Mouse (Mus musculus): ENCODE results near the gene Oip5. TPM values are rescaled to one million over a fixed set of nuclear protein-coding genes. Genes with fewer than 3 reads are reported as not detected.
"Not testable (repeated sequence)": the region's sequence is repeated elsewhere in the genome, so short reads cannot be mapped to it uniquely, and the experiment has no call there.

Gene Oip5
- polyA plus RNA-seq, 1 experiment: 53.0 TPM

DNA sequence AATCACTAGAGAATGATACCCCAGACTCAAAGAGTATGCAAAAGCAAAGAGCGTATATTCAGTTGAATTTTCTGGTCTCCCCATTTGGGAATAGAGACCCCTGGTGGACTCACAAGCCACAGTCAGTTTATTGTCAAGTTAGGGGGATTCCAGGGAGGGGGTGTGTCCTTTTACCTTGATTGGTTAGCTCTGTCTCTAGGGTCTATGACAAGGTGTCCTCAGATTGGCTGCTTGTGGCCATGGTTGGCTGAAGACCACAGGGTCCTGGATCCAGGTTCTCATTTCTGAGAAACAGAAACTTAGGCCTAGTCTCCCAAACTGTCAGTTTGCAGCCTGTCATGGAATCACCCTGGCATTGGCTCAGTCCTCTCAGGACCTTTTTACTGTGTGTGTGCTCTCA is 18.5 kb upstream of the Oip5 start:
- Histone ChIP-seq H3K9ac (ENCODE audit: low read depth, poor library complexity, severe bottlenecking) (no peak overlapping the region), H3K9me3 (replicated peaks; ENCODE audit: control insufficient read depth, insufficient read depth, low read length, poor library complexity, severe bottlenecking) (no peaks in the 10 kb centered on the region), H3K4me1 (ENCODE audit: control insufficient read depth, insufficient read depth, low read length) (no peaks in the 10 kb centered on the region), H3K27ac (ENCODE audit: insufficient read depth, low read length) (no peak overlapping the region), H3K36me3 (ENCODE audit: control insufficient read depth, insufficient read depth, low read length, poor library complexity, severe bottlenecking) (peaks cover 62% of the 10 kb centered on the region), H3K27me3 (ENCODE audit: control insufficient read depth, insufficient read depth, low read length, poor library complexity, severe bottlenecking) (no peaks in the 10 kb centered on the region), H3K4me3 (ENCODE audit: low read depth, low read length) (no peak overlapping the region)
- no peak for TF ChIP-seq CTCF (IDR thresholded peaks at IDR 0.05; ENCODE audit: low read depth, low read length)
- no peak for TF ChIP-seq POLR2A (IDR thresholded peaks at IDR 0.05; ENCODE audit: insufficient read depth, low read length)
- TF ChIP-seq EP300 (IDR thresholded peaks at IDR 0.05; ENCODE audit: insufficient read depth, low read depth, low read length): no peak

DNA sequence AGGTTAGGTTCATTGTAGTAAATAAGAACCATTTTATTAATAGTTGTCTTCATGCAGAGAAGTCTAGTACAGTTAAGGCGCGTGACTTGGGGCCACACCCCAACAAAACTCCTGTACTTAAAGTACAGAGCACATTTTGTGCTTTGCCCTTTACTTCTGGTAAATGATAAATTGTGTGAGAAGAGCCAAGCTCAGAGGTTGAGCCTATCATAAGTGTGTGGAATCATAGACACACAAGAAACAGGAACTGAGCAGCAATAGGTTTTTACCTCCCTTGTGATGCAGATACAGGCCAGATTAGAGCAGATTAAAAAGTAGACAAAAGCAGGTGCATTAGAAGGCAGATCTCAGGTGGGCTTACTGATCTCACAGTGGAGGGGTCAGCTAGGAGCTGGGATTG is 3.0 kb upstream of the Oip5 start:
- H3K4me1 ChIP-seq (ENCODE audit: control insufficient read depth, insufficient read depth, low read length): peaks cover 3% of the 10 kb centered on the region

DNA sequence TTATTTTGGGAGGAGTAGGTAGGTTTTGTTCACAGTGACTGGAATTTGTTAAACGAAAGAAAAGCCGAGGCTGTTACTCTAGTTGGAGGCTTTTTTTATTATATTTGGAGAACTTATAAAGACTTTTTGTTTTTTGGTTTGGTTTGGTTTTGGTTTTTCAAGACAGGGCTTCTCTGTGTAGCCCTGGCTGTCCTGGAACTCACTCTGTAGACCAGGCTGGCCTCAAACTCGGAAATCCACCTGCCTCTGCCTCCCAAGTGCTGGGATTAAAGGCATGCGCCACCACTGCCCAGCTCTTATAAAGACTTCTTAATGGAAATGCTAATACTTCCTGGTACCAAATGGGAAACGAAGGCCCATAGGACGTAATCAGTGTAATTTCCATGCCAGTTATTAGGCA is 733 bp upstream of the Oip5 start:
- H3K27me3 ChIP-seq (ENCODE audit: control insufficient read depth, insufficient read depth, low read length, poor library complexity, severe bottlenecking); H3K9me3 ChIP-seq (replicated peaks; ENCODE audit: control insufficient read depth, insufficient read depth, low read length, poor library complexity, severe bottlenecking); H3K36me3 ChIP-seq (ENCODE audit: control insufficient read depth, insufficient read depth, low read length, poor library complexity, severe bottlenecking); H3K4me1 ChIP-seq (ENCODE audit: control insufficient read depth, insufficient read depth, low read length); H3K27ac ChIP-seq (ENCODE audit: insufficient read depth, low read length): not testable (repeated sequence)
- H3K9ac ChIP-seq (ENCODE audit: low read depth, poor library complexity, severe bottlenecking): peak overlapping the region; percentile 60
- peak overlapping the region; percentile 86 for H3K4me3 ChIP-seq (ENCODE audit: low read depth, low read length)

More for the DNA sequence above, 3.0 kb upstream of the Oip5 start:
- peaks cover 25% of the 10 kb centered on the region for H3K36me3 ChIP-seq (ENCODE audit: control insufficient read depth, insufficient read depth, low read length, poor library complexity, severe bottlenecking)
- no peak overlapping the region for H3K9ac ChIP-seq (ENCODE audit: low read depth, poor library complexity, severe bottlenecking)
- TF ChIP-seq POLR2A (IDR thresholded peaks at IDR 0.05; ENCODE audit: insufficient read depth, low read length) (no peak), EP300 (IDR thresholded peaks at IDR 0.05; ENCODE audit: insufficient read depth, low read depth, low read length) (no peak), CTCF (IDR thresholded peaks at IDR 0.05; ENCODE audit: low read depth, low read length) (no peak)
- no peak overlapping the region for H3K27ac ChIP-seq (ENCODE audit: insufficient read depth, low read length)
- no peak overlapping the region for H3K4me3 ChIP-seq (ENCODE audit: low read depth, low read length)
- H3K27me3 ChIP-seq (ENCODE audit: control insufficient read depth, insufficient read depth, low read length, poor library complexity, severe bottlenecking): no peaks in the 10 kb centered on the region
- no peaks in the 10 kb centered on the region for H3K9me3 ChIP-seq (replicated peaks; ENCODE audit: control insufficient read depth, insufficient read depth, low read length, poor library complexity, severe bottlenecking)

DNA sequence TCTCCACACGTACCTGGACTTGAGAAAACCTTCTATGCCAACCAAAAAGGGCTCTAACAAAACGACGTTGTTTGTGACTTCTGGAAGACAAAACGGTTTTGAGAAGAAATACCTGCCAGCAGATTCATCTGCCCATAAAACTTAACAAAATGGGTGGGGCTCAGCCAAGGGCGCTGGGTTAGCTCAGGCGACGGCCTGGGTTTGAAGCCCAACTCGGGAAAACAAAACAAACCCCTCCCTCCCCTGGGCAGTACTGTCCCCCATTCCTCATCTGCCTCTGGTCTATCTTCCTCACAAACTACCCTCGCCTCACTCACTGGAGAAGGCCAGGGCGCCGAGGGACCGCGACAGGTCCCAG is 449 bp downstream of the Oip5 start:
- H3K27ac ChIP-seq (ENCODE audit: insufficient read depth, low read length): peak overlapping the region; percentile 7; the same call in 1 of the 2 replicates
- peaks cover 3% of the 10 kb centered on the region for H3K4me1 ChIP-seq (ENCODE audit: control insufficient read depth, insufficient read depth, low read length)
- H3K36me3 ChIP-seq (ENCODE audit: control insufficient read depth, insufficient read depth, low read length, poor library complexity, severe bottlenecking): peaks cover 7% of the 10 kb centered on the region; the same call in 1 of the 2 replicates
- H3K9ac ChIP-seq (ENCODE audit: low read depth, poor library complexity, severe bottlenecking): peak overlapping the region; percentile 74
- TF ChIP-seq CTCF (IDR thresholded peaks at IDR 0.05; ENCODE audit: low read depth, low read length) (no peak), EP300 (IDR thresholded peaks at IDR 0.05; ENCODE audit: insufficient read depth, low read depth, low read length) (no peak), POLR2A (IDR thresholded peaks at IDR 0.05; ENCODE audit: insufficient read depth, low read length) (no peak)
- H3K9me3 ChIP-seq (replicated peaks; ENCODE audit: control insufficient read depth, insufficient read depth, low read length, poor library complexity, severe bottlenecking): no peaks in the 10 kb centered on the region
- H3K4me3 ChIP-seq (ENCODE audit: low read depth, low read length): peak overlapping the region; percentile 95
- no peaks in the 10 kb centered on the region for H3K27me3 ChIP-seq (ENCODE audit: control insufficient read depth, insufficient read depth, low read length, poor library complexity, severe bottlenecking)

DNA sequence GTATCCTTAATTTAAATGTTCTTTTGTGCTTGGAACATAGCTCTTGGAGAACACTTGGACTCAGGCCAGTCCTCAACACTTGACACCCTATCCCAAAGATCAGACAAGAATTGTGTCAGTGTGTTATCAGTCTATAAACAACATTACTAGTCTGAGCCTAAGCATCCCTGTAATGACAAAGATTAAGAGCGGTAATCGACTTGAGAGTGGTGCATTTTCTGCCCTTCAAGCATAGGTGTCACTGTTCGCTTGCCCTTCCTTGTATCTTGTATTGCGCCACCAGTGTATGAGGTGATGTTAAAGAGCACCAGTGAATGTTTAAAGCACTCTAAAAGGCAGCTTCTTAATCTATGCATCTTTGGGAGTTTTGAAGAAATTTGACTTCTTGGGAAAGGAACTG is 11.2 kb downstream of the Oip5 start:
- Histone ChIP-seq H3K9me3 (replicated peaks; ENCODE audit: control insufficient read depth, insufficient read depth, low read length, poor library complexity, severe bottlenecking) (no peaks in the 10 kb centered on the region), H3K27ac (ENCODE audit: insufficient read depth, low read length) (no peak overlapping the region), H3K36me3 (ENCODE audit: control insufficient read depth, insufficient read depth, low read length, poor library complexity, severe bottlenecking) (peaks cover 28% of the 10 kb centered on the region), H3K27me3 (ENCODE audit: control insufficient read depth, insufficient read depth, low read length, poor library complexity, severe bottlenecking) (no peaks in the 10 kb centered on the region), H3K9ac (ENCODE audit: low read depth, poor library complexity, severe bottlenecking) (no peak overlapping the region), H3K4me1 (ENCODE audit: control insufficient read depth, insufficient read depth, low read length) (no peaks in the 10 kb centered on the region), H3K4me3 (ENCODE audit: low read depth, low read length) (no peak overlapping the region)
- TF ChIP-seq POLR2A (IDR thresholded peaks at IDR 0.05; ENCODE audit: insufficient read depth, low read length): no peak
- TF ChIP-seq EP300 (IDR thresholded peaks at IDR 0.05; ENCODE audit: insufficient read depth, low read depth, low read length): no peak

DNA sequence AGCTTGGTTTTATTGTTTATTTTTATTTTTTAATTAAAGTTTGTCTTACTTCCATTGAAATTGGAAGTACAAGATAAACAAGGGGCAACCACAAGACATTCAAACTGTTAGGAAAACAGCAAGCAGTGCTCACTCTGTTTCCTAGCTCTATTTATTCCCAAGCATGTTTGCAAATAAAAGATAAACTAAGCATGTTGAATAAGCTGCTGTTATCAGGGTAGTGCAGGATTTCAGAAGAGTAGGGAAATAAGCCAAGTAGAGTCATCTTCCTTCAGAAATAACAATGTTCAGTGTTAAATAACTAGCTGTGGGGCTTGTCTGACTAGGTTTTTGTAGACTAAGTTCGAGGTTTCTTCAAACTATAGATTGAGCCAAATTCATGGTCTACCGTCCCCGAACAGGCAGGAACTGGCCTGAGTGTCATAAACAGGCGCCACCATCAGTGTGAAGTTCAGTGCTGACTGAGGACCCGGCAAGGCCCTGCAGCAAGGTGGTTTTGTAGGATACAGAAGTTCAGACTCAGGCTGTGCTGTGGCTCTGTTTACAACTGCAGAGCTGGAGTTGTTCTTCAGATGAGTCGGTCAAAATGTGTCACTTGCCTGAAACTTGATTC is 12.8 kb downstream of the Oip5 start:
- Histone ChIP-seq H3K27me3 (ENCODE audit: control insufficient read depth, insufficient read depth, low read length, poor library complexity, severe bottlenecking) (no peaks in the 10 kb centered on the region), H3K27ac (ENCODE audit: insufficient read depth, low read length) (no peak overlapping the region), H3K9ac (ENCODE audit: low read depth, poor library complexity, severe bottlenecking) (no peak overlapping the region), H3K9me3 (replicated peaks; ENCODE audit: control insufficient read depth, insufficient read depth, low read length, poor library complexity, severe bottlenecking) (no peaks in the 10 kb centered on the region), H3K4me1 (ENCODE audit: control insufficient read depth, insufficient read depth, low read length) (no peaks in the 10 kb centered on the region), H3K36me3 (ENCODE audit: control insufficient read depth, insufficient read depth, low read length, poor library complexity, severe bottlenecking) (peaks cover 23% of the 10 kb centered on the region), H3K4me3 (ENCODE audit: low read depth, low read length) (no peak overlapping the region)
- TF ChIP-seq CTCF (IDR thresholded peaks at IDR 0.05; ENCODE audit: low read depth, low read length) (no peak), POLR2A (IDR thresholded peaks at IDR 0.05; ENCODE audit: insufficient read depth, low read length) (no peak), EP300 (IDR thresholded peaks at IDR 0.05; ENCODE audit: insufficient read depth, low read depth, low read length) (no peak)
